Mouse (Mus musculus): ENCODE measurements at regions not wholly inside any gene's neighbourhood (a gene's known extent, or its start where the extent isn't known, plus 50 kb on each side); places are given as distances from the start of the nearest gene placed in this dataset.

DNA sequence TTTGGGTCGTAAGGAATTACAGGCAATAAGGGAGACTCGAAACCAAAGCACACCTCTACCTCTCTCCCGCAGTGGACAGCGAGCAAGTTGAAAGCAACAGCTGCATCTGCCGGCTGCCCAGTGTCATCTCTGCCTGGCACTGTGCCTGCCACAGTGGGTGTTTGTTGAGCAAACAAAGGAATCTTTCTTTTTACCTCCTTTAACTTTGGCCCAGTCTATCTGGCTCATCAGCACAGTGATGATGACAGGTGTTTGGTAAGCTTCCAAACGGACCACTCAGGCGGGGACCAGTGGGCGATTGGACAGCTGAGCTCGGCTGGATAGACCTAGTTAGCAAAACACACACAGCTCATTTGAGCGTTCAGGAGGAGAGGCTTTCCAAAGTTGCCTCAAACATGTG, 121.4 kb upstream of the Cdh13 start:
- no peak overlapping the region for H3K9ac ChIP-seq (ENCODE audit: insufficient read depth, low read depth)
- no peaks in the 10 kb centered on the region for H3K27me3 ChIP-seq (replicated peaks)
- dilution Hi-C loops (cut with MboI; ENCODE audit: extremely low pct_ligation_motif_present, extremely low pct_unique_long_range_greater_than_20kb, low sequenced_read_pairs) (no loop called here), in situ Hi-C loops (cut with MboI; ENCODE audit: low pct_ligation_motif_present, low pct_unique_long_range_greater_than_20kb, low sequenced_read_pairs) (no loop called here)
- H3K4me2 ChIP-seq (ENCODE audit: insufficient read depth, low read depth, poor library complexity, severe bottlenecking) = no peak overlapping the region
- H3K79me2 ChIP-seq (replicated peaks; ENCODE audit: control insufficient read depth, extremely low read depth, insufficient read depth, poor library complexity, severe bottlenecking) = no peaks in the 10 kb centered on the region
- H3K9me3 ChIP-seq (replicated peaks; ENCODE audit: low read length) = peaks cover 82% of the 10 kb centered on the region
- H3K27ac ChIP-seq (ENCODE audit: insufficient read depth, low read depth) = no peak overlapping the region
- DNase-seq (ENCODE audit: extremely low read depth) = no peak
- H3K36me3 ChIP-seq (replicated peaks in 1 of 2; ENCODE audit: control insufficient read depth in 1 of 2, insufficient read depth in 1 of 2, low read length in 1 of 2) = no peaks in the 10 kb centered on the region
- H3K4me3 ChIP-seq (replicated peaks in 1 of 3; ENCODE audit: low read depth in 2 of 3, low read length in 2 of 3, poor library complexity in 1 of 3) = no peak overlapping the region
- H3K4me1 ChIP-seq (ENCODE audit: control insufficient read depth in 1 of 2, insufficient read depth in 2 of 2) = no peaks in the 10 kb centered on the region
- TF ChIP-seq IRF4 (IDR thresholded peaks at IDR 0.05; ENCODE audit: low read depth, low read length) (no peak), MXI1 (IDR thresholded peaks at IDR 0.05; ENCODE audit: low read depth, low read length) (no peak), SIN3A (IDR thresholded peaks at IDR 0.05; ENCODE audit: low read length) (no peak), ZKSCAN1 (IDR thresholded peaks at IDR 0.05; ENCODE audit: borderline replicate concordance, low read depth, low read length) (no peak), POLR2AphosphoS2 (IDR thresholded peaks at IDR 0.05; ENCODE audit: low read depth, low read length) (no peak), GABPA (IDR thresholded peaks at IDR 0.05; ENCODE audit: insufficient replicate concordance, low read depth, low read length) (no peak), USF2 (conservative IDR thresholded peaks at IDR 0.05; ENCODE audit: low read depth, low read length) (no peak)

DNA sequence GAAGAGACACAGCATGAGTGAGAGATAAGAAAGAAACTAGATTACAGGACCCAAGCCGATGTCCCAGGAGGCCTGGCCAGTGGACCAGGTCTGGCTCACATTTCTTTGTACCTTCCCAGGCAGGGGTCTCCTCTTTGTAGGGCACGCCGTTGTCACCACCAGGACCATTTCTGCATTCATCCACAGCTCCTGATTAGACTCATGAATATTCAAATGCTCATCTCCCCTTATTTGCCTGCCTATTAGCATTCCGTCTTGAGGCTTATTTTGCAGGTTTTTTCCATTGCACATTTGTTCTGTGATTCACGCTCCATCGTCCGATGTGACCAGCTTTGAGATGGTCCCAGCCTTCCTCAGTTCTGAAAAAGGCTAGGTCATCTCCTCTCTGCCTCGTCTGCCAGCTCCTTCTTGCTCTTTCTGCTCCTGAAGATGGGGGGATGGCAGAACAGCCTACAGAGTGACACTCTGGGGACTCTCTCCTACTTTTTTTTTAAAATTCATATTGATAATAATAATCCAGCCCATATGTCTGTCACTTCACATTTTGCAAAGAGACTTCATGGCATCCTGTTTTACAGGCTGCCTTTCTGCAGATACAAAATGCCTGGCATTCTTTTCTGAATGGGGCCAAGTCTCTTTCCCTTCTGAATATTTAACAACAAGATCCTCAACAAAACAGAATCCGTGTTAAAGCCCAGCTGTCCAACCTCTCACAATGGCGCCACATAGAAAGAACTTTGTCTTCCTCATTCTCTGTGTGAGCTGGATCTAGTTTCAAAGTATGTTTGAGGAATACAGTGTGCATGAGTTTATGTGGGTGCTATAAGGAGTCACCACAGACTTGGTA, 136.0 kb upstream of the Cdh13 start:
- H3K36me3 ChIP-seq (replicated peaks in 1 of 2; ENCODE audit: control insufficient read depth in 1 of 2, insufficient read depth in 1 of 2, low read length in 1 of 2) = no peaks in the 10 kb centered on the region
- in situ Hi-C loops (cut with MboI; ENCODE audit: low pct_ligation_motif_present, low pct_unique_long_range_greater_than_20kb, low sequenced_read_pairs) = no loop called here
- peaks cover 90% of the 10 kb centered on the region for H3K9me3 ChIP-seq (replicated peaks; ENCODE audit: low read length)
- H3K4me2 ChIP-seq (ENCODE audit: insufficient read depth, low read depth, poor library complexity, severe bottlenecking) = no peak overlapping the region
- no peak overlapping the region for H3K9ac ChIP-seq (ENCODE audit: insufficient read depth, low read depth)
- no peaks in the 10 kb centered on the region for H3K4me1 ChIP-seq (ENCODE audit: control insufficient read depth in 1 of 2, insufficient read depth in 2 of 2)
- no peak for TF ChIP-seq ZNF384 (IDR thresholded peaks at IDR 0.05; ENCODE audit: low read depth, low read length)
- TF ChIP-seq RAD21 (IDR thresholded peaks at IDR 0.05; ENCODE audit: low read depth, low read length) = no peak
- TF ChIP-seq BHLHE40 (IDR thresholded peaks at IDR 0.05; ENCODE audit: low read depth, low read length) = no peak
- no peak for TF ChIP-seq IRF4 (IDR thresholded peaks at IDR 0.05; ENCODE audit: low read depth, low read length)
- no peak for TF ChIP-seq ELF1 (IDR thresholded peaks at IDR 0.05; ENCODE audit: low read depth, low read length)
- TF ChIP-seq ZMIZ1 (IDR thresholded peaks at IDR 0.05; ENCODE audit: low read depth, low read length) = no peak
- TF ChIP-seq MAFK (IDR thresholded peaks at IDR 0.05; ENCODE audit: insufficient replicate concordance, low read length) = no peak
- DNase-seq (ENCODE audit: extremely low read depth) = no peak
- no peaks in the 10 kb centered on the region for H3K27me3 ChIP-seq (replicated peaks)
- dilution Hi-C loops (cut with MboI; ENCODE audit: extremely low pct_ligation_motif_present, extremely low pct_unique_long_range_greater_than_20kb, low sequenced_read_pairs) = no loop called here
- no peak overlapping the region for H3K4me3 ChIP-seq (replicated peaks in 1 of 3; ENCODE audit: low read depth in 2 of 3, low read length in 2 of 3, poor library complexity in 1 of 3)
- no peak overlapping the region for H3K27ac ChIP-seq (ENCODE audit: insufficient read depth, low read depth)
- H3K79me2 ChIP-seq (replicated peaks; ENCODE audit: control insufficient read depth, extremely low read depth, insufficient read depth, poor library complexity, severe bottlenecking) = no peaks in the 10 kb centered on the region
